Mouse (Mus musculus): ENCODE measurements at regions not wholly inside any gene's neighbourhood (a gene's known extent, or its start where the extent isn't known, plus 50 kb on each side); places are given as distances from the start of the nearest gene placed in this dataset.

GRCm38 (mm10) chr13:46129236-46129855 is 144.2 kb upstream of the Stmnd1 start:
- no peaks in the 10 kb centered on the region for H3K4me1 ChIP-seq (ENCODE audit: insufficient read depth, low read depth, low read length)
- WGBS: 88% methylated on average over 9 of the region's 9 CpGs
- no peak overlapping the region for H3K9ac ChIP-seq (replicated peaks; ENCODE audit: low read depth)
- ATAC-seq (no peak), DNase-seq (ENCODE audit: low spot score) (no peak)
- no peak overlapping the region for H3K27ac ChIP-seq (ENCODE audit: low read length)
- no peaks in the 10 kb centered on the region for H3K27me3 ChIP-seq (replicated peaks; ENCODE audit: insufficient read depth, low read length)
- no peaks in the 10 kb centered on the region for H3K36me3 ChIP-seq (ENCODE audit: insufficient read depth, low read length)
- H3K9me3 ChIP-seq (ENCODE audit: low read length): no peaks in the 10 kb centered on the region
- H3K4me3 ChIP-seq (ENCODE audit: low read depth, low read length): no peak overlapping the region
- TF ChIP-seq EP300 (IDR thresholded peaks at IDR 0.05) (no peak), CTCF (IDR thresholded peaks at IDR 0.05) (no peak)
- no peak overlapping the region for H3K4me2 ChIP-seq (replicated peaks; ENCODE audit: low read depth, low read length)

GRCm38 (mm10) chr13:46123446-46123845 is 150.1 kb upstream of the Stmnd1 start:
- ATAC-seq (no peak), DNase-seq (ENCODE audit: low spot score) (no peak)
- H3K27ac ChIP-seq (ENCODE audit: low read length): no peak overlapping the region
- no peaks in the 10 kb centered on the region for H3K4me1 ChIP-seq (ENCODE audit: insufficient read depth, low read depth, low read length)
- no peaks in the 10 kb centered on the region for H3K36me3 ChIP-seq (ENCODE audit: insufficient read depth, low read length)
- no peak overlapping the region for H3K9ac ChIP-seq (replicated peaks; ENCODE audit: low read depth)
- no peaks in the 10 kb centered on the region for H3K9me3 ChIP-seq (ENCODE audit: low read length)
- 43% methylated on average over 3 of the region's 3 CpGs for WGBS
- no peak overlapping the region for H3K4me2 ChIP-seq (replicated peaks; ENCODE audit: low read depth, low read length)
- H3K27me3 ChIP-seq (replicated peaks; ENCODE audit: insufficient read depth, low read length): no peaks in the 10 kb centered on the region
- H3K4me3 ChIP-seq (ENCODE audit: low read depth, low read length): no peak overlapping the region
- TF ChIP-seq EP300 (IDR thresholded peaks at IDR 0.05) (no peak), CTCF (IDR thresholded peaks at IDR 0.05) (no peak)

- Histone ChIP-seq H3K9me3 (ENCODE audit: low read length) (no peaks in the 10 kb centered on the region), H3K4me1 (ENCODE audit: insufficient read depth, low read depth, low read length) (no peaks in the 10 kb centered on the region), H3K9ac (replicated peaks; ENCODE audit: low read depth) (no peak overlapping the region), H3K27me3 (replicated peaks; ENCODE audit: insufficient read depth, low read length) (no peaks in the 10 kb centered on the region), H3K27ac (ENCODE audit: low read length) (no peak overlapping the region), H3K36me3 (ENCODE audit: insufficient read depth, low read length) (no peaks in the 10 kb centered on the region), H3K4me2 (replicated peaks; ENCODE audit: low read depth, low read length) (no peak overlapping the region), H3K4me3 (ENCODE audit: low read depth, low read length) (no peak overlapping the region)
- no peak for ATAC-seq
- WGBS: 86% methylated on average over 4 of the region's 4 CpGs
- no peak for DNase-seq (ENCODE audit: low spot score)
- no peak for TF ChIP-seq CTCF (IDR thresholded peaks at IDR 0.05)
- no peak for TF ChIP-seq EP300 (IDR thresholded peaks at IDR 0.05)
Measured at GRCm38 (mm10) chr13:46116576-46116975, 151.8 kb upstream of the Atxn1 start.

- Histone ChIP-seq H3K27me3 (replicated peaks; ENCODE audit: insufficient read depth, low read length) (no peaks in the 10 kb centered on the region), H3K4me2 (replicated peaks; ENCODE audit: low read depth, low read length) (no peak overlapping the region), H3K4me1 (ENCODE audit: insufficient read depth, low read depth, low read length) (no peaks in the 10 kb centered on the region), H3K4me3 (ENCODE audit: low read depth, low read length) (no peak overlapping the region), H3K9ac (replicated peaks; ENCODE audit: low read depth) (no peak overlapping the region), H3K27ac (ENCODE audit: low read length) (no peak overlapping the region), H3K36me3 (ENCODE audit: insufficient read depth, low read length) (no peaks in the 10 kb centered on the region), H3K9me3 (ENCODE audit: low read length) (no peaks in the 10 kb centered on the region)
- DNase-seq (ENCODE audit: low spot score) (no peak), ATAC-seq (no peak)
- TF ChIP-seq CTCF (IDR thresholded peaks at IDR 0.05) (no peak), EP300 (IDR thresholded peaks at IDR 0.05) (no peak)
- 73% methylated on average over 6 of the region's 6 CpGs for WGBS
Measured at GRCm38 (mm10) chr13:46104971-46105370, 140.2 kb upstream of the Atxn1 start.

- H3K27ac ChIP-seq (ENCODE audit: low read length): no peak overlapping the region
- ATAC-seq (no peak), DNase-seq (ENCODE audit: low spot score) (no peak)
- H3K36me3 ChIP-seq (ENCODE audit: insufficient read depth, low read length): no peaks in the 10 kb centered on the region
- H3K9me3 ChIP-seq (ENCODE audit: low read length): no peaks in the 10 kb centered on the region
- H3K4me3 ChIP-seq (ENCODE audit: low read depth, low read length): no peak overlapping the region
- H3K27me3 ChIP-seq (replicated peaks; ENCODE audit: insufficient read depth, low read length): no peaks in the 10 kb centered on the region
- no peak for TF ChIP-seq CTCF (IDR thresholded peaks at IDR 0.05)
- TF ChIP-seq EP300 (IDR thresholded peaks at IDR 0.05): no peak
- no peak overlapping the region for H3K9ac ChIP-seq (replicated peaks; ENCODE audit: low read depth)
- H3K4me1 ChIP-seq (ENCODE audit: insufficient read depth, low read depth, low read length): no peaks in the 10 kb centered on the region
- H3K4me2 ChIP-seq (replicated peaks; ENCODE audit: low read depth, low read length): no peak overlapping the region
- WGBS: 79% methylated on average over 7 of the region's 7 CpGs
Measured at GRCm38 (mm10) chr13:46098621-46099020, 133.8 kb upstream of the Atxn1 start.

- Histone ChIP-seq H3K36me3 (ENCODE audit: insufficient read depth, low read length) (no peaks in the 10 kb centered on the region), H3K4me1 (ENCODE audit: insufficient read depth, low read depth, low read length) (no peaks in the 10 kb centered on the region), H3K9me3 (ENCODE audit: low read length) (no peaks in the 10 kb centered on the region), H3K4me3 (ENCODE audit: low read depth, low read length) (no peak overlapping the region), H3K9ac (replicated peaks; ENCODE audit: low read depth) (no peak overlapping the region), H3K27me3 (replicated peaks; ENCODE audit: insufficient read depth, low read length) (no peaks in the 10 kb centered on the region), H3K27ac (ENCODE audit: low read length) (no peak overlapping the region), H3K4me2 (replicated peaks; ENCODE audit: low read depth, low read length) (no peak overlapping the region)
- no peak for ATAC-seq
- TF ChIP-seq CTCF (IDR thresholded peaks at IDR 0.05): no peak
- no peak for TF ChIP-seq EP300 (IDR thresholded peaks at IDR 0.05)
- 75% methylated on average over 7 of the region's 7 CpGs for WGBS
- DNase-seq (ENCODE audit: low spot score): no peak
Measured at GRCm38 (mm10) chr13:46098131-46098530, 133.3 kb upstream of the Atxn1 start.

- no peaks in the 10 kb centered on the region for H3K36me3 ChIP-seq (ENCODE audit: insufficient read depth, low read length)
- no peak overlapping the region for H3K4me3 ChIP-seq (ENCODE audit: low read depth, low read length)
- 0% methylated on average over 5 of the region's 5 CpGs for WGBS
- no peaks in the 10 kb centered on the region for H3K9me3 ChIP-seq (ENCODE audit: low read length)
- no peak overlapping the region for H3K4me2 ChIP-seq (replicated peaks; ENCODE audit: low read depth, low read length)
- TF ChIP-seq CTCF (IDR thresholded peaks at IDR 0.05) (no peak), EP300 (IDR thresholded peaks at IDR 0.05) (no peak)
- H3K27me3 ChIP-seq (replicated peaks; ENCODE audit: insufficient read depth, low read length): no peaks in the 10 kb centered on the region
- H3K9ac ChIP-seq (replicated peaks; ENCODE audit: low read depth): no peak overlapping the region
- peak; percentile 65 for DNase-seq (ENCODE audit: low spot score)
- H3K4me1 ChIP-seq (ENCODE audit: insufficient read depth, low read depth, low read length): no peaks in the 10 kb centered on the region
- H3K27ac ChIP-seq (ENCODE audit: low read length): no peak overlapping the region
- ATAC-seq: peak; percentile 59
Measured at GRCm38 (mm10) chr13:46096968-46097367, 132.2 kb upstream of the Atxn1 start.

Data from lung, postnatal 0 days (tissue).